Mouse (Mus musculus): ENCODE results near the gene Ssh1.
A peak's percentile ranks its signal among the peaks of the same experiment; 100 is the strongest.

The Ssh1 gene

DNA sequence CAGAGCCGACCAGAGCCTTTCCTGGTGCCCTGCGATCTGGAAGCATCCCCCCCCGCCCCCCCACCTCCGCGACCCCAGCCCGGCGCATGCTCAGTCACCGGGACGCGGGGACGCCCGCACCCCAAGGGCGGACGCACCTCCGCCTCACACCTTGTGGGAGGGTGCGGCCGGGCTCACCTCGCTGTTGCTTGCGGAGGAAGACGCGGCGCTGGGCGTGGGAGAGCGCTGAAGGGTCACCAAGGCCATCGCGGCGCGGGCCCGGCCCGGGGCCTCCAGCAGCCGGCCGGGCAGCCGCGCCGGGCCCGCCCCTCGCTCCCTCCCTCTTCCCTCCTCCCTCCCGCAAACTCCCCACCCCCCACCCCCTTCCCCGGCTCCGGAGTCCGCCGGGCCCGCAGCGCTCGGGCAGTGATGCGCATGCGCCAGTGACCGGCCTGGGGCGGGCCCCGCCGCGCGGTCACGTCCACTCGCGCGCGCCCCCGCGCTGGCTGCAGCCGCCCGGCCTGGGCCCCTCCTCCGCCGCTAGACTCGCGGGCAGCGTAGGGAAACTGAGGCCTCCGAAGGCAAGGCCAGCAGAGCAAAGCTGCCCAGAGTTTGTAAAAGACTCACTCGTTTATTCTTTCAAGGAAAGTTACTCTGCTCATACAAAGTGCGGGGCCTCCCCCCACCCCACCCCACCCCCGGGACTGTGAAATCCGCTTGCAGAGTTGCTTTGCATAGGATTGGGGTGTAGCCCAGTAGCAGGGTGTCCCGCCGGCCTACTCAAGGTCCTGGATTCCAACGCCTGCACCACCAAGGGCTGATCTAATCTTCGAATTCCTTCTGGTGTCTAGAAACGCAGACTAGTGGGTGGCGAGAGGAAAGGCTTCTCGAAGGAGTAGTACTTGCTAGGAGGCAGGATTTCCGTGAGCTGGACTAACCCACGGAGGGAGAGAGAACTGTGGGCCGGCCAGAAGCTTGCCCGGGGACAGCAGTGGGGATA, at the start of gene Ssh1:
Gene Ssh1, minus strand, starts transcription at position 408 of the 979 bp plus-strand sequence.
- DNase-seq, result peak; percentile 56 to 63

- peak in 1 of 2 experiments; percentile 14 for DNase-seq
Observed at GRCm38 (mm10) chr5:114041327-114041930, 47.7 kb upstream of the Ssh1 start.

GRCm38 (mm10) chr5:114040911-114041310, 47.2 kb upstream of the Ssh1 start:
- DNase-seq, result no peak

DNA sequence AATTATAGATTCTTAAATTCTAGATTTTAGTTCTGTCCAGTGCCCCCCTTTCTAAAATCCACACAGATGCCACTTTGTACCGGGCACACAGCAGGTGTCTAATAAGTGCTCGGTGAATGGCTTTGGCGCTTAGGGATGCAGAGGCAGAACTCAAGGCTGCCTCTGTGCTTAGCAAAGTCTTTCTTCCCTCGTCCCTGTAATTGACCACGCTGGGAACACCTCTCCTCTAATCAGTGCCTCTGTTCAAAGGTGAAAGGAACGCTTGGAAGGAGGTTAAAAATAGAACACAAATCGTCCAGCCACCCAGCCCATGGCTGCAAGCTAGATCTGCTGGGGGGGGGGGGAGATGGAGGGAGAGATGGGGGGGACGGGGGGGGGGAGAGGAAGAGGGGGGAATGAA, 46.8 kb upstream of the Ssh1 start:
- no peak for DNase-seq

GRCm38 (mm10) chr5:114035111-114035510, 41.4 kb upstream of the Ssh1 start:
- DNase-seq, result no peak

DNA sequence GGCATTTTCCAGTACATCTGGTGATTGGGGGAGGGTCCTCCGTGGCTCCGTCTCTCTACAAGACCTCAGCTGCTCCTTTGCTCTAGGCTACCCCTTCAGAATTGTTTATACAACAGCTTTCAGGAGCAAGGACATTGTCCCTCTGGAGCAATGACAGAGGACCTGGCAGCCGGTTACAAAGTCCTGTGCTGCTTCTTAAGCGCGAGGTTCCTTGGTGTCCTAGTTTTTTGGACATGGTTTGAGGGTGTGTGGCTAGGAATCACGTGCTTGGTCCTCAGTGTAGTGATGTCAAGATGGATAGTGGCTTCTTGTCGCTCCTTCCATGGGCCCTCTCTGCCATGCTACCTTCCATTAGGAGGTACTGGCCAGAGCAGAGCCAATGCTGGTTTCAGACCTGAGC, 40.7 kb upstream of the Ssh1 start:
- no peak for DNase-seq

GRCm38 (mm10) chr5:114032161-114032763, 38.6 kb upstream of the Ssh1 start:
- no peak for DNase-seq

GRCm38 (mm10) chr5:114030652-114031051, 37.0 kb upstream of the Ssh1 start:
- DNase-seq, result no peak

DNA sequence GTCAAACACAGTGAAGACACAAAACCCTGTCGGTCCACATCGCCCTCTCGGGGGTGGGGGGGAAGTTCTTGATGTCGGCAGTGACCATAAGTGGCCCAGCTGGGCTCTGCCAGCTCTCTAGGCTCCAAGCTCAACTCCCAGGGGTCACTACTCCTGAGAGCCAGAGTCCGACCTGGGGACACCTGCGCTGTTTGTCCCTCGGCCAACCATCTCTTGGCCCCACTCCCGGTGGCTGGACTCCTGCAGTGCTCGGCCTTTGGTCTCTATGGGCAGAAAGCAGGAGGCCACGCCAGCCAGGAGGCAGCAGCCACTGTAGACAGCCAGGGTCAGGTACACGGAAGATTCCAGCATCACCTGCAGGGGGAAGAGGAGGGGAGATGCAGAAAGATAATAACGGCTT, 34.4 kb upstream of the Ssh1 start:
- DNase-seq, result no peak

DNA sequence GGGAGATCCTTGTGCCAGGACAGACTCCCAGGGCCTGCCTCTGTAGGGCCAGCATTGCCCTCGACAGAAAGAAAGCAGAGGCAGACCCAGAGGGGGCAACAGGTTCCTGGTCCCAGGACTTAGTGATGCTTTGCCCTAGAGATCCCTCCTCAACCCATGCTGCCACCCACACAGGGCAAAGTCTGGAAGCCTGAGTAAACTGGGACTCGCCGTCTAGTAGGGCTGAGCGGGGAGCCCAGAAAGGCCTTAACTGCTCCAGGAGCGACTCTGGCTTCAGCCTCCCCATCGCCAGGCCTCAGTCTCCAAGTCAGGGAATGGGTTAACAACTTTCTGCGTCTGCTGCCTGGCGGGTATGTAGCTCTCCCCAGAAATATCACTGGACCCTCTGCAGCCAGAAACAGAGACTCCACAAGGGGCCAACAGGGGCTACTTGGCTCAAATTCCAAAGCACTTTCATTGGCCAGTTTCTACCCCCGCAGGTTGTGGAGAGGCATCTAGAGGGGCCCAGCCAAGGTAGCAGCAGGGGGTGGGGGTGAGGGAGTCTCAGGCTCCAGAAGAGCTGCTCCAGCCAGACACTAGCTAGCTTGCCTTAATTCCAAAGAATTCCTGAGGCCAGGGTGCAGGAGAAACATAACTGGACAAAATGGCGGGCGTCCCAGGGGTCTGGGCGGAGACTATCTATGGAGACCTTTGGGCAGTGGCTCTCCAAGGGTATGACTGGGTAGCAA, 33.7 kb upstream of the Ssh1 start:
- no peak for DNase-seq

DNA sequence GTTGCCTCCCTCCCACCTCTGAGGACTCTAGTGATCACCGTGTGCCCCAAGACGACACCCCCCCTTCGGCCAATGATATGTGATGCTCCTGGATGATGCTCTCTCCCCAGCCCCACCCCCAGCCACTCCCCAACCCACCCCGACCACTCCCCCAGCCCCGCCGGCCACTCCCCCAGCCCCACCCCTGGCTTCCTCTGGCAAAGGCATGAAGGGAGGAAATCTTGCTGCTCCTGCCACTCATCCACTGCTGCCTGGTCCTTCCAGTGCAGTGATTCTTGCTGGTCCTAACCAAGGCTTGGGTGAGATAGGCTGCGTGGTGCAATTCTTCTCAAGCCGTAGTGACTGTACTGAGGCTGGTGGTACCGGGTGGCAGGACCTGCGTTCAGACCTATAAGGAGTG, 31.2 kb upstream of the Ssh1 start:
- no peak for DNase-seq

- DNase-seq, result no peak
Observed at GRCm38 (mm10) chr5:114024390-114024789, 30.7 kb upstream of the Ssh1 start.

DNA sequence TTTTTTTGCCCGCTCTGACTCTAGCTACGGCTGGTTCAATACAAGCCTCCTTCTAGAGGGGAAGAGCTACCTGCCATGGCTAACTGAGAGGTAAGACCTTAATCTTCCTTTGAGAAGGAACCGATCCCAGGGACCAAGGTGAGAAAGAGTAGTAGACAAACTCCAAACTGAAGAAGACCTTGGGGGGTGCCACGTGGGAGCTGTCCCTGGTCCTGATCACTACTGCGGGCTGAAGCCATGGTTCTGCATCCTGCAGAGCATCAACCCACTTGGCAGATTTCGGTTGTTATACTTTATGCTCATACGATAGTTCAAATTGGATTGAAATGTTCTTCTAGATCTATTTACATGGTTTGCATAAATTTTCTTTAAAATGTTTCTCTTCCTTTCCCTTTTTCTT, 21.4 kb upstream of the Ssh1 start:
- DNase-seq, result no peak

- no peak for DNase-seq
Observed at GRCm38 (mm10) chr5:114009049-114009448, 15.4 kb upstream of the Ssh1 start.

GRCm38 (mm10) chr5:114007753-114008453, 14.2 kb upstream of the Ssh1 start:
- DNase-seq, result no peak

DNA sequence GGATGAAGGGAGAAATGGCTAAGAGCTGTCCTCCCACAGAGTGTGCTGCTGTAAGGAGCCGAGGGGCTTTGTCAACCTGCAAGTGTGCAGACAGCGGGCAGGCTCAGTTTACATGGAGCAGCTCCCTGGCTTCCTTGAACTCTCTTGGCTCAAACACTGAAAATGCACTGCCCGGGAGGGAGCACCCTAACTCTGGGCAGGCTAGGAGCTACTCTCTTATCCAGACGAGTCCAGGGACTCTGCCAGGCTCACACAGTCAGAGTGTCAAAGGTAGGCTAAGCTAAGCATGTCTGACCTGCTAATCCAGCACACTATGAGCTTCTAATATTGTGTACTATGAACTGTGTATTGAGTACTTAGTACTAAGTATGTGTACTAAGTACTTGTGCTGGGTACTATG, 13.3 kb upstream of the Ssh1 start:
- DNase-seq, result no peak

DNA sequence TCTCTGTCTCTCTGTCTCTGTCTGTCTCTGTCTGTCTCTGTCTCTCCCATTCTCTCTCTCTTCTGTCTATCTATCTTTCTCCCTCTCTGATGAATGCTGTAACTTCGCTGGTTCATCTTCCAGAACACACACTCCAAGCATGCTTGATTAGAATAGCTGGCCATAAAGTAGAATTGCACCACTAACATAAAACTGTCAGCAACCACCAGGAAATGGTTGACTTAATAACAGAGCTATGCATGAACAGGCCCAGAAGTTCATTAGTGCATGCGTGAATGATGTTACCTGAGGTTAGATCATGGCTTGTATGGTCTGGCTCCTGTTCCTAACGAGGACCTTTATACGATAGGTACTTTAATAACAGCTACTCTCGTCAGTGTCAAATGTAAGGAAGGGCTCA, 11.4 kb upstream of the Ssh1 start:
- DNase-seq, result no peak

DNA sequence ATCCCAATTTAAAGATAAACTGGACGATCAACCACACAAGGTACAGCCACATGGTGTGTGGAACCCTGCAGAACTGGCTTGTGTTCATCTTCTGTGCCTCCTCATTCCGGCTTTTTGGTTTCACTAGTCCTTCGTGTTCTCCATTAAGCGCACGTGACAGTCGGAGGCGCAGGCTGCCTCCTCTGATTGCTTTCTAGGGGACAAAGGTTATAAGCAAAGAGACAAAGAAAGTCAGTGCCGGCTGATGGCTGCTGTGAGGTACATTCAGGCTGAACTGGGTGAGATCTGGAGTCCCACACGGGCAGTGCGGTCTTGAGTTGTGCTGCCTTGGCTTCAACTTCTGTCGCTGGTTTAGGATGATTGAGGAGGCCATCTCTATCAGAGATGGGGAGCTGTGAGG, 10.9 kb upstream of the Ssh1 start:
- no peak for DNase-seq

GRCm38 (mm10) chr5:114003542-114003941, 9.8 kb upstream of the Ssh1 start, which contains the start of gene Dao:
Dao (plus strand) TSS chr5:114003703.
- DNase-seq, result no peak

- no peak for DNase-seq
Observed at GRCm38 (mm10) chr5:113999382-113999781, 5.7 kb upstream of the Ssh1 start.

DNA sequence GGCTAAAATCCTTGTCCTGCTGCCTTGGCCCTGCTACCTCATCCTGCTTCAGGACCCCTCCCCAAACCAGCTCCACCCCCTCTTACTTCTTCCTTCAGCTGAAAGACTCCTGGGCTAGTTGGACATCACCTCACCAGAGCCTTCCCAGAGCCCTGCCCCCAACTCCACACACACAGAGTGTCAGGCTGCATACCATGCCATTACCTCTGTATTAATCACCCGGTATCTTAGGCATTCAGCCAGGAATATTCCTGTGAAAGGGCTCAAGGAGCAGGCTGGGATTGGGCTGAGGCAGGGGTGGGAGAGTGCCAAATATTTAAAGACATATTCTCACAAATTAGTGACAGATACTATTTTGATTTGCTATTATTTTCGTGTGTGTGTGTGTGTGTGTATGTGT, 2.8 kb upstream of the Ssh1 start:
- no peak for DNase-seq

DNA sequence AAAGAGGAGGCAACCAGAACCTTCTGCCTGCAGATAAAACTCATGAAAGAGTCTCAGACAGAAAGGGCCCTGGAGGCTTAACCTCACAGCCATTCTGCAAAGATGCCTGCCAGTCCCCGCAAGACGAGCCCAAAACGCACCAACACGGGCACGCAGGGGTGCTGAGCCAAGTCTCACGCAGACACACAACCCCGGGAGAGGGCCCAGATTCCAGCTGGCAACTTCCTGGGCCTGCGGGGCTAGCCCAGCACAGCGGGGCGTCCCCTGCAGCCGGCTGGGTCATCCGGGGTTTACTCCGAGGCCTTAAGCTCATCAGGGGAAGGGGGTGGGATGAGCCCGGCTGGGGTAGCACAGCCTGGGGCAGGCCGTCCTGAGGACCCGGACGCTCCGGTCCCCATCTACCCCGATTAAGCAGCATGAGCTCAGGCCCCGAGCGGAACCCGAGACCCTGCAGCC, 635 bp downstream of the Ssh1 start:
- DNase-seq, result peak; percentile 27 to 33
